Mouse (Mus musculus): ENCODE measurements around the gene Nr6a1. TPM values are rescaled to one million over a fixed set of nuclear protein-coding genes. Genes with fewer than 3 reads are reported as not detected.

The Nr6a1 gene
- polyA plus RNA-seq, 1 experiment from 2014 or later = 1.7 TPM

- peaks cover 51% of the 10 kb centered on the region for H3K27me3 ChIP-seq (ENCODE audit: control insufficient read depth, insufficient read depth, low read length)
- peaks cover 18% of the 10 kb centered on the region for H3K4me1 ChIP-seq (ENCODE audit: control insufficient read depth, insufficient read depth, low read length)
- no peak overlapping the region for H3K4me3 ChIP-seq (replicated peaks; ENCODE audit: low read depth, low read length)
- ATAC-seq (ENCODE audit: low FRiP score, low TSS enrichment) = no peak
- no peak overlapping the region for H3K9ac ChIP-seq (replicated peaks; ENCODE audit: low read length)
- H3K36me3 ChIP-seq (ENCODE audit: control insufficient read depth, insufficient read depth, low read length) = no peaks in the 10 kb centered on the region
- H3K4me2 ChIP-seq (ENCODE audit: low read length) = no peak overlapping the region
- H3K9me3 ChIP-seq (ENCODE audit: control insufficient read depth, low read length) = no peaks in the 10 kb centered on the region
- no peak overlapping the region for H3K27ac ChIP-seq (replicated peaks; ENCODE audit: low read depth, low read length)
- 68% methylated on average over 3 of the region's 3 CpGs for WGBS
- DNase-seq = no peak
These were observed 213.9 kb downstream of the Nr6a1 start for GRCm38 (mm10) chr2:38713596-38713995.

- whole genome bisulfite sequencing = 23% methylated on average over 11 of the region's 11 CpGs
- ATAC-seq (ENCODE audit: low FRiP score, low TSS enrichment) (no peak), DNase-seq (no peak)
- peaks cover 60% of the 10 kb centered on the region for H3K27me3 ChIP-seq (ENCODE audit: control insufficient read depth, insufficient read depth, low read length)
- H3K27ac ChIP-seq (replicated peaks; ENCODE audit: low read depth, low read length) = no peak overlapping the region
- H3K9ac ChIP-seq (replicated peaks; ENCODE audit: low read length) = no peak overlapping the region
- H3K9me3 ChIP-seq (ENCODE audit: control insufficient read depth, low read length) = no peaks in the 10 kb centered on the region
- H3K4me1 ChIP-seq (ENCODE audit: control insufficient read depth, insufficient read depth, low read length) = peaks cover 18% of the 10 kb centered on the region
- no peak overlapping the region for H3K4me2 ChIP-seq (ENCODE audit: low read length)
- no peaks in the 10 kb centered on the region for H3K36me3 ChIP-seq (ENCODE audit: control insufficient read depth, insufficient read depth, low read length)
- H3K4me3 ChIP-seq (replicated peaks; ENCODE audit: low read depth, low read length) = no peak overlapping the region
These were observed 214.7 kb downstream of the Nr6a1 start for GRCm38 (mm10) chr2:38712769-38713125.

- Histone ChIP-seq H3K27ac (replicated peaks; ENCODE audit: low read depth, low read length) (no peak overlapping the region), H3K4me1 (ENCODE audit: control insufficient read depth, insufficient read depth, low read length) (peaks cover 18% of the 10 kb centered on the region), H3K9me3 (ENCODE audit: control insufficient read depth, low read length) (no peaks in the 10 kb centered on the region), H3K27me3 (ENCODE audit: control insufficient read depth, insufficient read depth, low read length) (peaks cover 65% of the 10 kb centered on the region), H3K9ac (replicated peaks; ENCODE audit: low read length) (no peak overlapping the region), H3K4me3 (replicated peaks; ENCODE audit: low read depth, low read length) (peak overlapping the region; percentile 24), H3K4me2 (ENCODE audit: low read length) (peak overlapping the region; percentile 46), H3K36me3 (ENCODE audit: control insufficient read depth, insufficient read depth, low read length) (no peaks in the 10 kb centered on the region)
- ATAC-seq (ENCODE audit: low FRiP score, low TSS enrichment) = no peak
- DNase-seq = peak; percentile 42
- 4% methylated on average over 56 of the region's 58 CpGs for WGBS
These were observed 215.3 kb downstream of the Nr6a1 start for GRCm38 (mm10) chr2:38712076-38712768.

GRCm38 (mm10) chr2:38711421-38711861 lies 216.0 kb downstream of the Nr6a1 start:
- ATAC-seq (ENCODE audit: low FRiP score, low TSS enrichment) = no peak
- peaks cover 18% of the 10 kb centered on the region for H3K4me1 ChIP-seq (ENCODE audit: control insufficient read depth, insufficient read depth, low read length)
- no peak overlapping the region for H3K27ac ChIP-seq (replicated peaks; ENCODE audit: low read depth, low read length)
- no peaks in the 10 kb centered on the region for H3K9me3 ChIP-seq (ENCODE audit: control insufficient read depth, low read length)
- H3K9ac ChIP-seq (replicated peaks; ENCODE audit: low read length) = no peak overlapping the region
- DNase-seq = peak; percentile 43
- peak overlapping the region; percentile 46 for H3K4me2 ChIP-seq (ENCODE audit: low read length)
- peak overlapping the region; percentile 24 for H3K4me3 ChIP-seq (replicated peaks; ENCODE audit: low read depth, low read length)
- WGBS = 1% methylated on average over 39 of the region's 40 CpGs
- peaks cover 73% of the 10 kb centered on the region for H3K27me3 ChIP-seq (ENCODE audit: control insufficient read depth, insufficient read depth, low read length)
- no peaks in the 10 kb centered on the region for H3K36me3 ChIP-seq (ENCODE audit: control insufficient read depth, insufficient read depth, low read length)

- DNase-seq (peak; percentile 64), ATAC-seq (ENCODE audit: low FRiP score, low TSS enrichment) (peak; percentile 28; the same call in 1 of the 2 replicates)
- H3K27ac ChIP-seq (replicated peaks; ENCODE audit: low read depth, low read length) = no peak overlapping the region
- H3K27me3 ChIP-seq (ENCODE audit: control insufficient read depth, insufficient read depth, low read length) = peaks cover 80% of the 10 kb centered on the region
- no peaks in the 10 kb centered on the region for H3K36me3 ChIP-seq (ENCODE audit: control insufficient read depth, insufficient read depth, low read length)
- peak overlapping the region; percentile 27 for H3K4me3 ChIP-seq (replicated peaks; ENCODE audit: low read depth, low read length)
- no peak overlapping the region for H3K9ac ChIP-seq (replicated peaks; ENCODE audit: low read length)
- under 1% methylated on average over 75 of the region's 75 CpGs for WGBS
- H3K4me2 ChIP-seq (ENCODE audit: low read length) = peak overlapping the region; percentile 46
- peaks cover 18% of the 10 kb centered on the region for H3K4me1 ChIP-seq (ENCODE audit: control insufficient read depth, insufficient read depth, low read length)
- H3K9me3 ChIP-seq (ENCODE audit: control insufficient read depth, low read length) = no peaks in the 10 kb centered on the region
These were observed 216.9 kb downstream of the Nr6a1 start for GRCm38 (mm10) chr2:38710304-38711241.

GRCm38 (mm10) chr2:38708907-38709688 lies 218.4 kb downstream of the Nr6a1 start:
- peaks cover 87% of the 10 kb centered on the region for H3K27me3 ChIP-seq (ENCODE audit: control insufficient read depth, insufficient read depth, low read length)
- H3K9me3 ChIP-seq (ENCODE audit: control insufficient read depth, low read length) = no peaks in the 10 kb centered on the region
- no peak overlapping the region for H3K4me2 ChIP-seq (ENCODE audit: low read length)
- H3K9ac ChIP-seq (replicated peaks; ENCODE audit: low read length) = no peak overlapping the region
- 28% methylated on average over 12 of the region's 12 CpGs for WGBS
- H3K4me3 ChIP-seq (replicated peaks; ENCODE audit: low read depth, low read length) = no peak overlapping the region
- H3K4me1 ChIP-seq (ENCODE audit: control insufficient read depth, insufficient read depth, low read length) = peaks cover 18% of the 10 kb centered on the region
- ATAC-seq (ENCODE audit: low FRiP score, low TSS enrichment) = no peak
- no peak overlapping the region for H3K27ac ChIP-seq (replicated peaks; ENCODE audit: low read depth, low read length)
- H3K36me3 ChIP-seq (ENCODE audit: control insufficient read depth, insufficient read depth, low read length) = no peaks in the 10 kb centered on the region
- DNase-seq = no peak

GRCm38 (mm10) chr2:38706661-38707060 lies 220.8 kb downstream of the Nr6a1 start:
- DNase-seq (no peak), ATAC-seq (ENCODE audit: low FRiP score, low TSS enrichment) (no peak)
- H3K4me2 ChIP-seq (ENCODE audit: low read length) = no peak overlapping the region
- no peak overlapping the region for H3K9ac ChIP-seq (replicated peaks; ENCODE audit: low read length)
- no peak overlapping the region for H3K27ac ChIP-seq (replicated peaks; ENCODE audit: low read depth, low read length)
- H3K27me3 ChIP-seq (ENCODE audit: control insufficient read depth, insufficient read depth, low read length) = peaks cover 64% of the 10 kb centered on the region
- H3K9me3 ChIP-seq (ENCODE audit: control insufficient read depth, low read length) = no peaks in the 10 kb centered on the region
- no peaks in the 10 kb centered on the region for H3K36me3 ChIP-seq (ENCODE audit: control insufficient read depth, insufficient read depth, low read length)
- peaks cover 13% of the 10 kb centered on the region for H3K4me1 ChIP-seq (ENCODE audit: control insufficient read depth, insufficient read depth, low read length)
- WGBS = 35% methylated on average over 6 of the region's 6 CpGs
- no peak overlapping the region for H3K4me3 ChIP-seq (replicated peaks; ENCODE audit: low read depth, low read length)

GRCm38 (mm10) chr2:38705036-38705435 lies 222.5 kb downstream of the Nr6a1 start:
- H3K27ac ChIP-seq (replicated peaks; ENCODE audit: low read depth, low read length) = no peak overlapping the region
- H3K4me1 ChIP-seq (ENCODE audit: control insufficient read depth, insufficient read depth, low read length) = no peaks in the 10 kb centered on the region
- H3K27me3 ChIP-seq (ENCODE audit: control insufficient read depth, insufficient read depth, low read length) = peaks cover 60% of the 10 kb centered on the region
- H3K36me3 ChIP-seq (ENCODE audit: control insufficient read depth, insufficient read depth, low read length) = no peaks in the 10 kb centered on the region
- DNase-seq = no peak
- H3K4me2 ChIP-seq (ENCODE audit: low read length) = no peak overlapping the region
- H3K9me3 ChIP-seq (ENCODE audit: control insufficient read depth, low read length) = no peaks in the 10 kb centered on the region
- ATAC-seq (ENCODE audit: low FRiP score, low TSS enrichment) = no peak
- WGBS = 77% methylated on average over 4 of the region's 4 CpGs
- H3K9ac ChIP-seq (replicated peaks; ENCODE audit: low read length) = no peak overlapping the region
- H3K4me3 ChIP-seq (replicated peaks; ENCODE audit: low read depth, low read length) = no peak overlapping the region

Data from midbrain, embryonic 14.5 days (tissue).